Mouse (Mus musculus) midbrain, embryonic 11.5 days (tissue): ENCODE measurements around the gene Abca13. TPM values are rescaled to one million over a fixed set of nuclear protein-coding genes. Genes with fewer than 3 reads are reported as not detected.
A peak's percentile ranks its signal among the peaks of the same experiment; 100 is the strongest.
"Not testable (repeated sequence)": the region's sequence is repeated elsewhere in the genome, so short reads cannot be mapped to it uniquely, and the experiment has no call there.

Experiments
- ATAC-seq: fragments of 200-750 bp; cut with Nextera tagmentation; 2 replicates; pipeline ENCODE4 v1.8.0; 2017; ENCODE audit warnings: moderate TSS enrichment, moderate library complexity; ENCODE audit not compliant: low FRiP score
- DNase-seq: peaks from one replicate; pipeline ENCODE4 v3.0.0; 2015; ENCODE audit warnings: low spot score; ENCODE audit errors: missing footprints
- H3K27ac ChIP-seq: fragments of 300-500 bp; sonication (generic); 2 replicates; pipeline ENCODE4 v1.5.1; 2014; ENCODE audit warnings: low read depth, low read length
- H3K27me3 ChIP-seq: fragments of 300-500 bp; sonication (generic); 2 replicates; pipeline ENCODE4 v1.6.1; 2014; ENCODE audit warnings: mild to moderate bottlenecking, low read length, moderate library complexity, mixed read lengths; ENCODE audit not compliant: control insufficient read depth, insufficient read depth
- H3K36me3 ChIP-seq: fragments of 300-500 bp; sonication (generic); 2 replicates; pipeline ENCODE4 v1.6.1; 2014; ENCODE audit warnings: mild to moderate bottlenecking, low read length, moderate library complexity, mixed read lengths; ENCODE audit not compliant: control insufficient read depth, insufficient read depth
- H3K4me1 ChIP-seq: fragments of 300-500 bp; sonication (generic); 2 replicates; pipeline ENCODE4 v1.6.1; 2014; ENCODE audit warnings: low read length; ENCODE audit not compliant: control insufficient read depth, insufficient read depth
- H3K4me2 ChIP-seq: fragments of 300-500 bp; sonication (generic); 2 replicates; pipeline ENCODE4 v1.6.1; 2014; ENCODE audit warnings: mild to moderate bottlenecking, moderate library complexity
- H3K4me3 ChIP-seq: fragments of 300-500 bp; sonication (generic); 2 replicates; pipeline ENCODE4 v1.5.1; 2014; ENCODE audit warnings: low read depth, low read length
- H3K9ac ChIP-seq: fragments of 300-500 bp; sonication (generic); 2 replicates; pipeline ENCODE4 v1.6.1; 2014; ENCODE audit warnings: low read length
- H3K9me3 ChIP-seq: fragments of 300-500 bp; sonication (generic); 2 replicates; pipeline ENCODE4 v1.6.1; 2016; ENCODE audit warnings: low read length; ENCODE audit not compliant: control insufficient read depth
- WGBS: fragments of 180-500 bp; shearing (Covaris S2); extraction: QIAGEN DNeasy Blood & Tissue Kit; methylation state at CpG from one replicate; pipeline ENCODE4 v1.1.7; 2014; 5-methylcytosine and 5-hydroxymethylcytosine counted together
- polyA plus RNA-seq: library from polyadenylated mRNA; unstranded; fragments of >200 nt; fragmentation: Nextera tagmentation; extraction: Ambion mirVana; gene quantifications from 2 replicates; pipeline ENCODE4 v1.2.1, GENCODE M21; 2014

Gene Abca13
- polyA plus RNA-seq, 1 experiment from 2014 or later = 0.03 TPM

GRCm38 (mm10) chr11:9317076-9317929 lies 125.6 kb downstream of the Abca13 start:
- no peak overlapping the region for H3K4me2 ChIP-seq
- H3K4me3 ChIP-seq = no peak overlapping the region
- H3K4me1 ChIP-seq = no peaks in the 10 kb centered on the region
- peak; percentile 85 for ATAC-seq
- H3K9me3 ChIP-seq = no peaks in the 10 kb centered on the region
- no peak overlapping the region for H3K9ac ChIP-seq
- peak; percentile 90 for DNase-seq
- no peaks in the 10 kb centered on the region for H3K36me3 ChIP-seq
- no peaks in the 10 kb centered on the region for H3K27me3 ChIP-seq
- H3K27ac ChIP-seq = no peak overlapping the region
- WGBS = 39% methylated on average over 6 of the region's 6 CpGs

- Histone ChIP-seq H3K4me2 (no peak overlapping the region), H3K9ac (no peak overlapping the region), H3K36me3 (no peaks in the 10 kb centered on the region), H3K4me1 (no peaks in the 10 kb centered on the region), H3K9me3 (no peaks in the 10 kb centered on the region), H3K27ac (no peak overlapping the region), H3K27me3 (no peaks in the 10 kb centered on the region), H3K4me3 (no peak overlapping the region)
- ATAC-seq (no peak), DNase-seq (no peak)
- WGBS = 59% methylated on average over 3 of the region's 3 CpGs
Measured at GRCm38 (mm10) chr11:9338151-9338550, 146.4 kb downstream of the Abca13 start.

- Histone ChIP-seq H3K36me3 (no peaks in the 10 kb centered on the region), H3K9me3 (no peaks in the 10 kb centered on the region), H3K4me1 (no peaks in the 10 kb centered on the region), H3K4me2 (no peak overlapping the region), H3K27ac (no peak overlapping the region), H3K4me3 (no peak overlapping the region), H3K9ac (no peak overlapping the region), H3K27me3 (no peaks in the 10 kb centered on the region)
- ATAC-seq (no peak), DNase-seq (no peak)
- WGBS = 51% methylated on average over 3 of the region's 3 CpGs
Measured at GRCm38 (mm10) chr11:9347724-9348123, 156.0 kb downstream of the Abca13 start.

GRCm38 (mm10) chr11:9373160-9373559 lies 181.4 kb downstream of the Abca13 start:
- Histone ChIP-seq H3K27me3 (no peaks in the 10 kb centered on the region), H3K9me3 (no peaks in the 10 kb centered on the region), H3K4me2 (no peak overlapping the region), H3K4me1 (no peaks in the 10 kb centered on the region), H3K4me3 (no peak overlapping the region), H3K9ac (no peak overlapping the region), H3K27ac (no peak overlapping the region), H3K36me3 (no peaks in the 10 kb centered on the region)
- WGBS = 87% methylated on average over 5 of the region's 5 CpGs
- no peak for ATAC-seq
- DNase-seq = no peak

- H3K4me3 ChIP-seq, H3K9ac ChIP-seq, DNase-seq, H3K27ac ChIP-seq, H3K27me3 ChIP-seq, H3K4me2 ChIP-seq, H3K36me3 ChIP-seq, H3K9me3 ChIP-seq, H3K4me1 ChIP-seq, ATAC-seq: not testable (repeated sequence)
- WGBS = 64% methylated on average over 5 of the region's 5 CpGs
Measured at GRCm38 (mm10) chr11:9374426-9374825, 182.7 kb downstream of the Abca13 start.

GRCm38 (mm10) chr11:9388520-9388919 lies 196.8 kb downstream of the Abca13 start:
- no peak overlapping the region for H3K27ac ChIP-seq
- no peaks in the 10 kb centered on the region for H3K36me3 ChIP-seq
- H3K9ac ChIP-seq = no peak overlapping the region
- no peak overlapping the region for H3K4me2 ChIP-seq
- no peaks in the 10 kb centered on the region for H3K4me1 ChIP-seq
- DNase-seq (no peak), ATAC-seq (no peak)
- no peaks in the 10 kb centered on the region for H3K9me3 ChIP-seq
- WGBS = 100% methylated on average over 1 of the region's 1 CpGs
- no peak overlapping the region for H3K4me3 ChIP-seq
- no peaks in the 10 kb centered on the region for H3K27me3 ChIP-seq

GRCm38 (mm10) chr11:9416946-9417345 lies 225.2 kb downstream of the Abca13 start:
- 88% methylated on average over 3 of the region's 3 CpGs for WGBS
- no peaks in the 10 kb centered on the region for H3K36me3 ChIP-seq
- DNase-seq (no peak), ATAC-seq (no peak)
- no peaks in the 10 kb centered on the region for H3K27me3 ChIP-seq
- H3K4me2 ChIP-seq = no peak overlapping the region
- no peak overlapping the region for H3K9ac ChIP-seq
- no peak overlapping the region for H3K4me3 ChIP-seq
- no peaks in the 10 kb centered on the region for H3K9me3 ChIP-seq
- no peaks in the 10 kb centered on the region for H3K4me1 ChIP-seq
- H3K27ac ChIP-seq = no peak overlapping the region

- Histone ChIP-seq H3K9me3 (no peaks in the 10 kb centered on the region), H3K4me3 (no peak overlapping the region), H3K4me1 (no peaks in the 10 kb centered on the region), H3K27me3 (no peaks in the 10 kb centered on the region), H3K36me3 (no peaks in the 10 kb centered on the region), H3K27ac (no peak overlapping the region), H3K4me2 (no peak overlapping the region), H3K9ac (no peak overlapping the region)
- ATAC-seq = no peak
- no peak for DNase-seq
- WGBS = 58% methylated on average over 2 of the region's 2 CpGs
Measured at GRCm38 (mm10) chr11:9420205-9420604, 228.5 kb downstream of the Abca13 start.

- H3K27me3 ChIP-seq = no peaks in the 10 kb centered on the region
- no peaks in the 10 kb centered on the region for H3K9me3 ChIP-seq
- DNase-seq (no peak), ATAC-seq (no peak)
- no peak overlapping the region for H3K4me2 ChIP-seq
- no peak overlapping the region for H3K9ac ChIP-seq
- no peaks in the 10 kb centered on the region for H3K36me3 ChIP-seq
- H3K4me3 ChIP-seq = no peak overlapping the region
- 81% methylated on average over 3 of the region's 3 CpGs for WGBS
- H3K4me1 ChIP-seq = no peaks in the 10 kb centered on the region
- no peak overlapping the region for H3K27ac ChIP-seq
Measured at GRCm38 (mm10) chr11:9427411-9427810, 235.7 kb downstream of the Abca13 start.
